ENCODE assay signal across 7 mouse cellular contexts in genomic region chr11:53891505-53892451, GRCm38 (mm10). TPM values are rescaled to one million over a fixed set of nuclear protein-coding genes. Genes with fewer than 3 reads are reported as not detected.
DNase-seq lines count a peak whose midpoint lies in the region; ATAC-seq and TF ChIP-seq lines count a peak whose summit lies in the region.

Gene Slc22a5 (minus strand): TSS chr11:53891660.

- H3K4me1 ChIP-seq in embryonic facial prominence, embryonic 10.5 days = peaks cover 37% of the 10 kb centered on the region
- 0 out of 2 replicates have a peak, but pooled peaks cover 7% of the 10 kb centered on the region for H3K4me1 ChIP-seq in intestine, postnatal 0 days (replicated peaks; ENCODE audit: control insufficient read depth, insufficient read depth, low read length)
- H3K4me1 ChIP-seq in midbrain, embryonic 12.5 days = peaks cover 11% of the 10 kb centered on the region
- H3K4me1 ChIP-seq in small intestine, adult 2 months (ENCODE audit: control insufficient read depth, insufficient read depth, insufficient read length, low read length) = peaks cover 10% of the 10 kb centered on the region; the same call in 1 of the 2 replicates

- peak within 1 kb of the TSS; percentile 84 for H3K27ac ChIP-seq in embryonic facial prominence, embryonic 10.5 days (replicated peaks)
- peak within 1 kb of the TSS; percentile 83 for H3K27ac ChIP-seq in intestine, postnatal 0 days (ENCODE audit: low read depth, low read length)
- H3K27ac ChIP-seq in midbrain, embryonic 12.5 days (replicated peaks) = peak within 1 kb of the TSS; percentile 20; the same call in 1 of the 2 replicates
- peak within 1 kb of the TSS; percentile 99 for H3K27ac ChIP-seq in small intestine, adult 2 months (ENCODE audit: insufficient read depth, low read depth, low read length)

- no peaks in the 10 kb centered on the region for H3K9me3 ChIP-seq in embryonic facial prominence, embryonic 10.5 days
- no peaks in the 10 kb centered on the region for H3K9me3 ChIP-seq in intestine, postnatal 0 days (ENCODE audit: control insufficient read depth)
- no peaks in the 10 kb centered on the region for H3K9me3 ChIP-seq in midbrain, embryonic 12.5 days

- TF ChIP-seq CTCF in intestine, postnatal 0 days (IDR thresholded peaks at IDR 0.05; ENCODE audit: low read depth) = peak; percentile 43
- TF ChIP-seq CTCF in small intestine, adult 2 months (IDR thresholded peaks at IDR 0.05; ENCODE audit: extremely low read depth, insufficient read length, insufficient replicate concordance, low read depth, low read length) = no peak

- peak; percentile 98 for ATAC-seq in intestine, postnatal 0 days
- ATAC-seq in midbrain, embryonic 12.5 days (ENCODE audit: low FRiP score, low read depth) = peak; percentile 97

- peaks cover 8% of the 10 kb centered on the region; the same call in 1 of the 2 replicates for H3K27me3 ChIP-seq in embryonic facial prominence, embryonic 10.5 days (replicated peaks; ENCODE audit: low read depth, poor library complexity, severe bottlenecking)
- H3K27me3 ChIP-seq in intestine, postnatal 0 days (replicated peaks; ENCODE audit: control insufficient read depth, insufficient read depth, low read length) = no peaks in the 10 kb centered on the region
- H3K27me3 ChIP-seq in midbrain, embryonic 12.5 days = no peaks in the 10 kb centered on the region
- no peaks in the 10 kb centered on the region for H3K27me3 ChIP-seq in small intestine, adult 2 months (ENCODE audit: control insufficient read depth, insufficient read depth, low read length)

- peak within 1 kb of the TSS; percentile 85 for H3K4me2 ChIP-seq in intestine, postnatal 0 days (replicated peaks; ENCODE audit: low read depth)
- peak within 1 kb of the TSS; percentile 76 for H3K4me2 ChIP-seq in midbrain, embryonic 12.5 days (replicated peaks)

- intact Hi-C loops in left cerebral cortex, postnatal 4 days (cut with DNase I) = no loop called here

- DNase-seq in adrenal gland, postnatal 10 days = peak; percentile 99
- DNase-seq in embryonic facial prominence, embryonic 10.5 days (ENCODE audit: low spot score) = peak; percentile 97
- peak; percentile 91 for DNase-seq in gonadal fat pad, adult 2 months (ENCODE audit: low read depth)
- peak; percentile 99 for DNase-seq in left cerebral cortex, postnatal 4 days

- TF ChIP-seq POLR2A in small intestine, adult 2 months (IDR thresholded peaks at IDR 0.05; ENCODE audit: low read depth, low read length) = peak; percentile 97

- peak within 1 kb of the TSS; percentile 74 for H3K9ac ChIP-seq in intestine, postnatal 0 days (ENCODE audit: low read depth, low read length)
- peak within 1 kb of the TSS; percentile 66 for H3K9ac ChIP-seq in midbrain, embryonic 12.5 days (replicated peaks)

- H3K36me3 ChIP-seq in embryonic facial prominence, embryonic 10.5 days (replicated peaks) = no peaks in the 10 kb centered on the region
- H3K36me3 ChIP-seq in intestine, postnatal 0 days (ENCODE audit: control insufficient read depth, insufficient read depth) = peaks cover 1% of the 10 kb centered on the region; the same call in 1 of the 2 replicates
- no peaks in the 10 kb centered on the region for H3K36me3 ChIP-seq in midbrain, embryonic 12.5 days
- peaks cover 4% of the 10 kb centered on the region; the same call in 1 of the 2 replicates for H3K36me3 ChIP-seq in small intestine, adult 2 months (ENCODE audit: control insufficient read depth, insufficient read depth, low read length)

- 4% methylated on average over 63 of the region's 63 CpGs for WGBS in embryonic facial prominence, embryonic 10.5 days
- 4% methylated on average over 62 of the region's 63 CpGs for WGBS in intestine, postnatal 0 days
- 3% methylated on average over 60 of the region's 63 CpGs for WGBS in midbrain, embryonic 12.5 days
- 1% methylated on average over 62 of the region's 63 CpGs for WGBS in small intestine, adult 2 months

- peak within 1 kb of the TSS; percentile 72 for H3K4me3 ChIP-seq in embryonic facial prominence, embryonic 10.5 days
- H3K4me3 ChIP-seq in intestine, postnatal 0 days (ENCODE audit: low read depth, low read length) = peak within 1 kb of the TSS; percentile 61
- peak within 1 kb of the TSS; percentile 64 for H3K4me3 ChIP-seq in midbrain, embryonic 12.5 days
- peak within 1 kb of the TSS; percentile 61 for H3K4me3 ChIP-seq in small intestine, adult 2 months (ENCODE audit: low read depth, low read length)

RNA-seq across cellular contexts. Expression of gene Slc22a5, which starts in this region (rescaled TPM):
- 10 to 100 TPM; 33.7 to 40.7 TPM for total RNA-seq in adrenal gland, postnatal 10 days (2021)
- 7.6 and 8.7 TPM in 2 replicates for polyA plus RNA-seq in embryonic facial prominence, embryonic 10.5 days (2016; fragmentation: Nextera tagmentation; extraction: Ambion mirVana)
- polyA plus RNA-seq in gonadal fat pad, adult 2 months (2012; rRNA removed) = 41.1 and 58.0 TPM in 2 replicates
- 40.5 and 40.8 TPM in 2 replicates for polyA plus RNA-seq in intestine, postnatal 0 days (2015; fragmentation: Nextera tagmentation; extraction: Ambion mirVana)
- total RNA-seq in left cerebral cortex, postnatal 4 days (2021) = 10 to 100 TPM; 17.2 to 19.6 TPM
- polyA plus RNA-seq in midbrain, embryonic 12.5 days (2016; fragmentation: Nextera tagmentation; extraction: Ambion mirVana) = 7.1 and 7.2 TPM in 2 replicates
- 22.1 and 44.2 TPM in 2 replicates for polyA plus RNA-seq in small intestine, adult 2 months (2012; rRNA removed)

Comparison
In these comparisons a context has a peak if more than half of its experiments do, and no peak if none do; other contexts are left out.
1. Peak in every context shown above with its lines: DNase-seq, ATAC-seq, H3K4me3 ChIP-seq and H3K27ac ChIP-seq.
2. H3K27ac ChIP-seq: peak in every context shown above with its lines; median percentile 99 in small intestine, adult 2 months; 84 in embryonic facial prominence, embryonic 10.5 days; 83 in intestine, postnatal 0 days; 20 in midbrain, embryonic 12.5 days.